Mouse (Mus musculus): ENCODE data around the gene Mpzl3. TPM values are rescaled to one million over a fixed set of nuclear protein-coding genes. Genes with fewer than 3 reads are reported as not detected.

Gene Mpzl3
- polyA plus RNA-seq, 1 experiment from 2014 or later: 30.8 TPM

GRCm38 (mm10) chr9:45040066-45040845 lies 14.7 kb upstream of the Mpzl3 start:
- no peaks in the 10 kb centered on the region for H3K4me1 ChIP-seq (replicated peaks; ENCODE audit: control insufficient read depth, insufficient read depth)
- DNase-seq (ENCODE audit: low spot score): peak; percentile 26
- TF ChIP-seq EP300 (optimal IDR thresholded peaks at IDR 0.05) (no peak), CTCF (IDR thresholded peaks at IDR 0.05; ENCODE audit: low read depth) (no peak)
- ATAC-seq (ENCODE audit: low FRiP score, low TSS enrichment): no peak
- no peaks in the 10 kb centered on the region for H3K9me3 ChIP-seq (ENCODE audit: control insufficient read depth, low read length)
- H3K27ac ChIP-seq (replicated peaks): peak overlapping the region; percentile 58
- no peaks in the 10 kb centered on the region for H3K27me3 ChIP-seq (ENCODE audit: control insufficient read depth, insufficient read depth, low read length)
- H3K9ac ChIP-seq (ENCODE audit: low read length): peak overlapping the region; percentile 23; the same call in 1 of the 2 replicates
- 13% methylated on average over 14 of the region's 14 CpGs for WGBS
- H3K36me3 ChIP-seq (ENCODE audit: control insufficient read depth, insufficient read depth, low read length): no peaks in the 10 kb centered on the region
- H3K4me3 ChIP-seq (ENCODE audit: low read depth, low read length): peak overlapping the region; percentile 6
- H3K4me2 ChIP-seq (replicated peaks; ENCODE audit: low read depth): peak overlapping the region; percentile 42

GRCm38 (mm10) chr9:45041131-45041838 lies 13.7 kb upstream of the Mpzl3 start:
- ATAC-seq (ENCODE audit: low FRiP score, low TSS enrichment): peak; percentile 57
- Histone ChIP-seq H3K4me3 (ENCODE audit: low read depth, low read length) (no peak overlapping the region), H3K27ac (replicated peaks) (peak overlapping the region; percentile 90), H3K9ac (ENCODE audit: low read length) (no peak overlapping the region), H3K4me1 (replicated peaks; ENCODE audit: control insufficient read depth, insufficient read depth) (no peaks in the 10 kb centered on the region), H3K9me3 (ENCODE audit: control insufficient read depth, low read length) (no peaks in the 10 kb centered on the region), H3K27me3 (ENCODE audit: control insufficient read depth, insufficient read depth, low read length) (no peaks in the 10 kb centered on the region), H3K36me3 (ENCODE audit: control insufficient read depth, insufficient read depth, low read length) (no peaks in the 10 kb centered on the region), H3K4me2 (replicated peaks; ENCODE audit: low read depth) (peak overlapping the region; percentile 42)
- WGBS: 26% methylated on average over 17 of the region's 17 CpGs
- TF ChIP-seq CTCF (IDR thresholded peaks at IDR 0.05; ENCODE audit: low read depth) (no peak), EP300 (optimal IDR thresholded peaks at IDR 0.05) (no peak)
- DNase-seq (ENCODE audit: low spot score): peak; percentile 81

- H3K27me3 ChIP-seq (ENCODE audit: control insufficient read depth, insufficient read depth, low read length): no peaks in the 10 kb centered on the region
- no peak for TF ChIP-seq EP300 (optimal IDR thresholded peaks at IDR 0.05)
- TF ChIP-seq CTCF (IDR thresholded peaks at IDR 0.05; ENCODE audit: low read depth): no peak
- H3K36me3 ChIP-seq (ENCODE audit: control insufficient read depth, insufficient read depth, low read length): no peaks in the 10 kb centered on the region
- H3K4me3 ChIP-seq (ENCODE audit: low read depth, low read length): peak overlapping the region; percentile 45
- DNase-seq (ENCODE audit: low spot score) (peak; percentile 94), ATAC-seq (ENCODE audit: low FRiP score, low TSS enrichment) (peak; percentile 97)
- H3K4me1 ChIP-seq (replicated peaks; ENCODE audit: control insufficient read depth, insufficient read depth): no peaks in the 10 kb centered on the region
- under 1% methylated on average over 20 of the region's 20 CpGs for WGBS
- peak overlapping the region; percentile 63 for H3K9ac ChIP-seq (ENCODE audit: low read length)
- peak overlapping the region; percentile 90 for H3K27ac ChIP-seq (replicated peaks)
- peak overlapping the region; percentile 55 for H3K4me2 ChIP-seq (replicated peaks; ENCODE audit: low read depth)
- H3K9me3 ChIP-seq (ENCODE audit: control insufficient read depth, low read length): no peaks in the 10 kb centered on the region
Observed at GRCm38 (mm10) chr9:45042056-45042720, 12.8 kb upstream of the Mpzl3 start.

- Histone ChIP-seq H3K9me3 (ENCODE audit: control insufficient read depth, low read length) (no peaks in the 10 kb centered on the region), H3K36me3 (ENCODE audit: control insufficient read depth, insufficient read depth, low read length) (no peaks in the 10 kb centered on the region), H3K4me2 (replicated peaks; ENCODE audit: low read depth) (peak overlapping the region; percentile 55), H3K27me3 (ENCODE audit: control insufficient read depth, insufficient read depth, low read length) (no peaks in the 10 kb centered on the region), H3K27ac (replicated peaks) (peak overlapping the region; percentile 90), H3K9ac (ENCODE audit: low read length) (peak overlapping the region; percentile 63), H3K4me1 (replicated peaks; ENCODE audit: control insufficient read depth, insufficient read depth) (no peaks in the 10 kb centered on the region), H3K4me3 (ENCODE audit: low read depth, low read length) (peak overlapping the region; percentile 45)
- TF ChIP-seq CTCF (IDR thresholded peaks at IDR 0.05; ENCODE audit: low read depth) (no peak), EP300 (optimal IDR thresholded peaks at IDR 0.05) (no peak)
- ATAC-seq (ENCODE audit: low FRiP score, low TSS enrichment) (no peak), DNase-seq (ENCODE audit: low spot score) (peak; percentile 51)
- 3% methylated on average over 10 of the region's 10 CpGs for WGBS
Observed at GRCm38 (mm10) chr9:45042947-45043346, 12.0 kb upstream of the Mpzl3 start.

- Histone ChIP-seq H3K27ac (replicated peaks) (no peak overlapping the region), H3K9ac (ENCODE audit: low read length) (no peak overlapping the region), H3K9me3 (ENCODE audit: control insufficient read depth, low read length) (no peaks in the 10 kb centered on the region), H3K27me3 (ENCODE audit: control insufficient read depth, insufficient read depth, low read length) (no peaks in the 10 kb centered on the region), H3K4me3 (ENCODE audit: low read depth, low read length) (no peak overlapping the region), H3K36me3 (ENCODE audit: control insufficient read depth, insufficient read depth, low read length) (no peaks in the 10 kb centered on the region), H3K4me2 (replicated peaks; ENCODE audit: low read depth) (no peak overlapping the region), H3K4me1 (replicated peaks; ENCODE audit: control insufficient read depth, insufficient read depth) (no peaks in the 10 kb centered on the region)
- WGBS: 85% methylated on average over 16 of the region's 16 CpGs
- TF ChIP-seq EP300 (optimal IDR thresholded peaks at IDR 0.05): no peak
- no peak for TF ChIP-seq CTCF (IDR thresholded peaks at IDR 0.05; ENCODE audit: low read depth)
- ATAC-seq (ENCODE audit: low FRiP score, low TSS enrichment) (no peak), DNase-seq (ENCODE audit: low spot score) (no peak)
Observed at GRCm38 (mm10) chr9:45046973-45047372, 8.0 kb upstream of the Mpzl3 start.
